Mouse (Mus musculus): ENCODE results near the gene Dnase1l1.

DNA sequence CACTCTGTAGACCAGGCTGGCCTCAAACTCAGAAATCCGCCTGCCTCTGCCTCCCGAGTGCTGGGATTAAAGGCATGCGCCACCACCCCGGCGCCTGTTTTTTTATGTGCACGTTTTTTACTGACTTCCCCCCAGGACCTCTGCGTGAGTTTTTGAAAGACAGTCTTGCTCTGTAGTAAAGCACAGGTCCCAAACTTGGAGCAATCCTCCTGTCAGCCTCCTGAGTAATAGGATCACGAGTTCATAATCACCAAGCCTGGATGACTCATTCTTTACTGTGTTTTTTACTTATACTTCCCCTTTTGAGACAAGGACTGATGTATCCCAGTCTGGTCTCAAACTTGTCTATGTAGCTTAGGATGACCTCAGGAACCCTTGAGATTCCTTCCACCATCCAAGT, 4.2 kb downstream of the Dnase1l1 start:
- TF ChIP-seq CTCF (IDR thresholded peaks at IDR 0.05) (no peak), EP300 (IDR thresholded peaks at IDR 0.05) (no peak)
